Mouse (Mus musculus) olfactory bulb, adult 2 months (tissue): ENCODE measurements around the gene Prss36.

Experiments
- CTCF ChIP-seq: fragments of 200-500 bp; IDR thresholded peaks from 2 replicates; pipeline ENCODE4 v1.5.1; 2012; ENCODE audit warnings: low read depth, mild to moderate bottlenecking, low read length, moderate library complexity; ENCODE audit not compliant: insufficient read depth
- POLR2A ChIP-seq: fragments of 200-500 bp; IDR thresholded peaks from 2 replicates; pipeline ENCODE4 v1.6.1; 2012; ENCODE audit warnings: mild to moderate bottlenecking, low read depth, low read length, moderate library complexity; ENCODE audit not compliant: insufficient read depth

DNA sequence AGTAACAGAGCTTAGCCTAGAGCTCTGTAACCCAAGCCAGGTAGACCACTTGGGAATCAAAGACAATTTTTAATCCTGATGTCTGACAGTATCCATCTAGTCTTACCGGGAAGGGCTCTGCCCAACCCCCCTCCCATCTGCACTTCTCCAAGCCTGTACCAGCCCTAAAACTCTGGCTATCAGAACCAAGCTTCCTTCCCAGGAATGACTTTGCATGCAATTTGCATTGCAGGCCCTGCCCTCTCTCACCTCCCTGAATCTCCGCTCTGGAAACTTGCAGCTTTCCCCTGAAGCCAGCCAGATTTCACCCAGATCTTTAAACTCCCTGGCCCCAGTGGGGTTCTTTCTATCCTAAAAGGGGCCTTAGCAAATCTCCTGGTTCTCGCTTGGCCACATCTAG, 58.7 kb downstream of the Prss36 start:
- TF ChIP-seq POLR2A = no peak
- TF ChIP-seq CTCF = no peak
